Mouse (Mus musculus) lung, adult 2 months (tissue): ENCODE results near the gene Paqr4.

Experiments used
- CTCF ChIP-seq: fragments of 200-500 bp; IDR thresholded peaks from 2 replicates; pipeline ENCODE4 v1.5.1; 2011; ENCODE audit warnings: mild to moderate bottlenecking, low read length, control low read depth; ENCODE audit not compliant: insufficient read depth
- POLR2A ChIP-seq: fragments of 200-500 bp; IDR thresholded peaks from 2 replicates; pipeline ENCODE4 v1.6.1; 2011; ENCODE audit warnings: low read depth, mild to moderate bottlenecking, control low read depth, low read length, borderline replicate concordance; ENCODE audit errors: extremely low read depth

DNA sequence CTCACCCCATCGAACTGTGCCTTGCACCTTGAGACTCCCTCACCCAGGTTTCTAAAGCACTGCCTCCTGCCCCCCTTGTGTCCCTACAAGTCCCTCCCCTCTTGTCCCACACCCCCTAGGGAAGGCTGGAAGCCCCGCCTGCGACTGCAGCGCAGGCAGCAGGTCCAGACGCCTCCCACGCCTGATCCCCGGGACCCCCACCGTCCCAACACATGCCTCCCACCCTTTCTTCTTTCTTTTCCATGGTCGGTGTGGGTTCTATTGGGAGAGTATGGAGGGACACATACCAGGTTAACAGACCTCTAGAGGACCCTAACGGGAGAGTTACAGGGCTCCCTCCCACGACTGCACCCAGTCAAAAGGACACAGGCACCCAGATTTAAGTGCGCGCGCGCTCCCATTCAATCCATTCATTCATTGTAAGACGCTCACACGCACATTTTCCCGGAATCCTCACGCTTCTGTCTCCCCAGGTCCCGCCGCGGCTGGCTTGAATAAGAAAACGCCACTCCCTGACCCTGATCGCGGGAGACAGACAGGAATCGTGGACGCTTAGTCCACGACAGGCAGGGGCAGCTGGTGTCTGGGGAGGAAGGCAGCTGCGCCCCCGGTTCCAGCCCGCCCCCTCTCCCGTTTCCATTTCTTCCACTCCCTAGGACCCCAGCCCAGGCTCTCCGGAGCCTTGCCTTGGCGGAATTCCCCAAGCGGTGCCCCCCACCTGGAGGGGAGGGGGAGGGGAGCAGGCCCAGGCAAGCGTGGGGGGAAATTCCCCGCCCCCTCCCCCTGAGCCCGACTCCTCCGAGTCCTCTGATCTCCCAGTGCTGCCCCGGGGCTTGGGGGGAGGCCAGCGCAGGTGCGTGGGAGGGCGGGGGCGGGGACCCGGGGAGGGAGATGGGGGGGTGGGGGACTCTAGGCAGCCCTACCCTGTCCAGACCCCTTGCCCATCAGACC, 4.9 kb upstream of the Paqr4 start, which contains the start of gene Kremen2:
- TF ChIP-seq CTCF, result no peak
- no peak for TF ChIP-seq POLR2A
